Mouse (Mus musculus): ENCODE data around the gene Iba57. TPM values are rescaled to one million over a fixed set of nuclear protein-coding genes. Genes with fewer than 3 reads are reported as not detected.
A peak's percentile ranks its signal among the peaks of the same experiment; 100 is the strongest.
"Not testable (repeated sequence)": the region's sequence is repeated elsewhere in the genome, so short reads cannot be mapped to it uniquely, and the experiment has no call there.

Gene Iba57
- polyA plus RNA-seq (2016; fragmentation: Nextera tagmentation; extraction: Ambion mirVana) = 7.8 and 9.2 TPM in 2 replicates

DNA sequence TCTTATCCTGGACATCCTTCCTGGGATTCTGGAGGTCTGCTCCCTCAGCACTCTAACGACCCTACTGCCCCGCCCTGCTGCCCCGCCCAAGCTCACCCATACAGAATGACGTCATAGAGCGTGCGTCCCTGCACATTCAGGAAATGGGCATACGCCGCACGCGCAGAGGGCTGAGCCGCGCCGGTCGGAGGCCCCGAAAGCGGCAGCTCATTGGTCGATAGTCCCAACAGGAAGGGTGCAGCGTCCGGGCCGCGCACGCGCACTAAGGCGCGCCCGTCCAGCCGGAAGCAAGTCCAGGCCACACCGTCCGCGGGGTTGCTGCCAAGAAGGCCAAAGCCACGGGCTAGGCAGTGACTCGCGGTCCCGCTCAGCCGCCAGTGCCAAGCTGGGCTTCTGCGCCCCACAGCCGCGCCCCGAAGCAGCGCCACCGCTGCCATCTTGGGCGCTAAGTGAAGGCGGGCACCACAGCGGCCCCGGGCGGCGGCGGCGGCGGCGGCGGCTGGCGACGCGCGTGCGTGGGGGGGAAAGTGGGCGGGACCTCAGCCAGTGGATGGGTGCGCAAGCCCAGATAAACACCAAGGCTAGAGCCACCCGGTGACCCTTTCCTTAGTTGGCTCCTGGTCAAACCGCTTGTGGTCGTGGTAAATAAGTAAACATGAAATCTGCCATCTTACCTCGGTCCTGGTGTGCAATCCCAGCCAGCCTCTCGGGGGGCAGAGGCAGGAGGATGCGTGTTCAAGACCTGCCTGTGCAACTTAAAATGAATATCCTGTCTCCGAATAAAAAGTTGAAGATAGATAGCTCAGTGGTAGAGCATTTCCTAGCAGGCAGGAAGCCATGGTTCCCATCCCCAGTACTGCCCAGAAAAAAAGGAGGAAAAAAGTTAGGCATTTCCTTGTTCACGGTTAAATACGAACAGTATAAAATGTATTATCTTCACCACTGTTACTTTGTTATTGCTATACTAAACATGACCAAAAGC is at the start of gene Iba57:
TSS of gene Iba57 (minus strand) at position 485 of the 982 bp plus-strand sequence.
- no peaks in the 10 kb centered on the region for H3K9me3 ChIP-seq
- peak within 1 kb of the TSS; percentile 99 for H3K27ac ChIP-seq
- peak within 1 kb of the TSS; percentile 84 for H3K4me3 ChIP-seq
- peak; percentile 100 for DNase-seq (ENCODE audit: low spot score)
- peaks cover 36% of the 10 kb centered on the region for H3K4me1 ChIP-seq
- WGBS = 3% methylated on average over 68 of the region's 68 CpGs
- no peaks in the 10 kb centered on the region for H3K27me3 ChIP-seq (ENCODE audit: insufficient read depth, poor library complexity, severe bottlenecking)
- peaks cover 10% of the 10 kb centered on the region; the same call in 1 of the 2 replicates for H3K36me3 ChIP-seq

DNA sequence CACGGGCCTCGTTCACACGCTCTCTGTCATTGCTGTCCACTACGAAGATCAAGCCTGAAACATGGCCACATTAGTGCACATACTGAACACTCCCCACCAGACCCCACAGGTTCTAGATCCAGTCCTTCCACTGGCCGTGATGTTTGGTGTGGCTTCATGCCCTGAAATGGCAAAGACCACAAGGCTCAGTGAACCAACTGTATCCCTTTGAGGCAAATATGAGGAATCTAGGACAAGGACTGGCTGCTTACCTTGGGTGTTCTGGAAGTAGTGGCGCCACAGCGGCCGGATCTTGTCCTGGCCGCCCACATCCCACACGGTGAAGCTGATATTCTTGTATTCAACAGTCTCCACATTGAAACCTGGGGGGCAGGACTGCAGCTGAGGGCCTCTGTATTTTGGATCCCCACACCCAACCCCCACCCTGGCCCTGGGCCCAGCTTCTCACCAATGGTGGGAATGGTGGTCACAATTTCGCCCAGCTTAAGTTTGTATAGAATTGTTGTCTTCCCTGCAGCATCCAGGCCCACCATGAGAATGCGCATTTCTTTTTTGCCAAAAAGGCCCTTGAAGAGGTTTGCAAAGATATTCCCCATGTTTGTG is 49.5 kb upstream of the Iba57 start:
- 93% methylated on average over 12 of the region's 12 CpGs for WGBS
- H3K9me3 ChIP-seq = no peaks in the 10 kb centered on the region
- H3K27me3 ChIP-seq (ENCODE audit: insufficient read depth, poor library complexity, severe bottlenecking) = no peaks in the 10 kb centered on the region
- no peak for DNase-seq (ENCODE audit: low spot score)
- H3K4me1 ChIP-seq = peaks cover 29% of the 10 kb centered on the region
- no peak overlapping the region for H3K4me3 ChIP-seq
- no peak overlapping the region for H3K27ac ChIP-seq
- H3K36me3 ChIP-seq = peaks cover 62% of the 10 kb centered on the region

DNA sequence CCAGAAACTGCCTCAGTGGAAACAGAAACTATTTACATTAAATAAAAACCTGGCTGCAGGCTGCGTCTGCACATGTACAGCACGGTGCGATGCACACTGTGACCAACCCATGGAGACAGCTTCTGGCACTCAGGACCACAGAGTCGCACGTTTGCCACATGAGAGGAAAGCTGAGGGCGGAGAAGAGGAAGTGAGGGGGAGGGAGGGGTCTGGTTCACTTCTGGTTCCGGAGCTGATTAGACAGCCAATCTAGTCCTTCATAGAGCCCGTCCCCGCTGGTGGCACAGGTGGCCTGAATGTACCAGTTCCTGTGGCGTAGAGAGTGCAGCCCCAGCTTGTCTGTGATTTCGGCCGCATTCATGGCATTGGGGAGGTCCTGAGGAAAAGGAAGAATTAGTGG is 48.8 kb upstream of the Iba57 start:
- 80% methylated on average over 12 of the region's 12 CpGs for WGBS
- DNase-seq (ENCODE audit: low spot score); H3K9me3 ChIP-seq; H3K27ac ChIP-seq; H3K4me3 ChIP-seq; H3K27me3 ChIP-seq (ENCODE audit: insufficient read depth, poor library complexity, severe bottlenecking): not testable (repeated sequence)
- H3K4me1 ChIP-seq = peaks cover 24% of the 10 kb centered on the region
- peaks cover 59% of the 10 kb centered on the region for H3K36me3 ChIP-seq

DNA sequence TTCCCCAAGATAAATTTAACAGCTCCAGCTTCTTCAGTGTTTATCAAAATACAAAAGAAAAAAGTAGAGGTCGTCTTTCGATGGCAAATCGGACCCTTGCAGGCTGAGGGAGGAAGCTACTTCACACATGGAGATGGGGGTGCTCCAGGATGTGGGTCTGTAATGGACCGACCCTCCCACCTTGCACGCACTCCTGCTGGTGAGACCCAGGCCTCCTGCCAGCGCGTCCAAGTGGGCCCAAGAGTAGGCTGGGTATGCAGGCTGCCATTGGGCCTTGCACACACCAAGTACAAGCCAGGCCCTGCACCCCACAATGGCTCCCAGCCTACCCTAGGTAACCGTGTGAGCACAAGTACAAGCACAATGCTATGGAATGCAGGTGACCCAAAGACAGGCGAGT is 48.0 kb upstream of the Iba57 start:
- Histone ChIP-seq H3K4me1 (peaks cover 19% of the 10 kb centered on the region), H3K36me3 (peaks cover 66% of the 10 kb centered on the region)
- not testable (repeated sequence) for DNase-seq (ENCODE audit: low spot score); H3K27me3 ChIP-seq (ENCODE audit: insufficient read depth, poor library complexity, severe bottlenecking); H3K27ac ChIP-seq; H3K4me3 ChIP-seq; H3K9me3 ChIP-seq
- 88% methylated on average over 9 of the region's 9 CpGs for WGBS

DNA sequence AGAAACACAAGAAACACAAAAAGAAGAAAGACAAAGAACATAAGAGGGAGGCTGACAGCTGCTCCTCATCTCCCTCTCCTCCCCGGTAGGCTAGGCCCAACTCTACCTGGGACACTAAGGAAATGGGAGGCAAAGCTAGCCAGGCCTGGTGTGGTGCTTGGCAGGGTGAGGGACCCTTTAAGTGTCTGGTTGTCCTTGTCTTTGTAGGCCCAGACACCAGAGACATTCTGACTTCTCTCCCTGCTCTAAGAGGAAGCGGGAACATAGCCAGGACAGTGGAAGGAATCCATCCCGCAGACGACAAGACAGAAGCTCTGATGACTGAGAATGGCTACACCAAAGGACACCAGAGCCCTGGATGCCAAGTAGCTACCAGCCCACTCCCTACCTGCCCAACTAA is 46.5 kb upstream of the Iba57 start:
- 87% methylated on average over 4 of the region's 4 CpGs for WGBS
- Histone ChIP-seq H3K27me3 (ENCODE audit: insufficient read depth, poor library complexity, severe bottlenecking) (no peaks in the 10 kb centered on the region), H3K27ac (no peak overlapping the region), H3K4me3 (no peak overlapping the region), H3K9me3 (no peaks in the 10 kb centered on the region), H3K4me1 (peaks cover 19% of the 10 kb centered on the region), H3K36me3 (peaks cover 74% of the 10 kb centered on the region)
- no peak for DNase-seq (ENCODE audit: low spot score)

DNA sequence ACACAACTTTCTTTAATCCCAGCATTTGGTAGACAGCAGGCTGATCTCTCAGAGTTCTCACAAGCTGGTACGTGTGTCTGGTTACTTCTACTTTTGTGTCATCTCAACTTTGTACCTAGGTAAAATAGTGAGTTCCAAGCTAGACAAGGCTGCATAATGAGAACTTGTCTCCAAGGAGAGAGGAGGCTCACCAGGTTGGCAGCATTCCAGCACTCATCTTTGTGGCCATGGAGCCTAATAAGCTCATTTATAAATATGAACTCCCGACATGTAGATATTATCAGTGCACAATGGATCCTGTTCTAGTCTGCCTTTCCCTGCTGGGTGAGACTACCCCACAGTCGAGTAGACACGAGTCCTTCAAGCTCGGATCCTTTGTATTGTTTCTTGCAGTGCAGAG is 46.0 kb upstream of the Iba57 start:
- 77% methylated on average over 5 of the region's 5 CpGs for WGBS

DNA sequence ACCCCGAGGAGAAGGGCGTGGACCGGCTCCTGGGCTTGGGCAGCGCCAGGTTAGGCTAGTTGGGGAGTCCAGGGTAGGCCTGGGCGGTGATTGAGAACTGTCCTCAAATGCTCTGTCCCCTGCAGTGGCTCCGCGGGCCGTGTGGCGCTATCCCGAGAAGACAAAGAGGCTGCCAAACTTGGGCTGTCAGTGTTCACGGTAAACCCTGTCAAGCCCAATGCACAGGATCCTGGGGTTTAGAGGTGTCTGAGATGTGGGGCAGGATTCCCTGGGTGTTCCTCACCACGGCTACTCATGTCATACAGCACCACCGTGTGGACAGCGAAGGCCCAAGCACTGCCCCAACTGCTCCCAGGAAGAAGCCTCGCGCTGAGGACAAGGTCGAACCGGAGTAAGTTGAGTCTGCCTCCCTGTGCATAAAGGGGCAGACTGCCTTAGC is 45.5 kb upstream of the Iba57 start:
- peaks cover 78% of the 10 kb centered on the region for H3K36me3 ChIP-seq
- WGBS = 7% methylated on average over 18 of the region's 18 CpGs

More for the DNA sequence above, 46.0 kb upstream of the Iba57 start:
- no peaks in the 10 kb centered on the region for H3K27me3 ChIP-seq (ENCODE audit: insufficient read depth, poor library complexity, severe bottlenecking)
- DNase-seq (ENCODE audit: low spot score) = no peak
- H3K36me3 ChIP-seq = peaks cover 78% of the 10 kb centered on the region
- peaks cover 19% of the 10 kb centered on the region for H3K4me1 ChIP-seq
- no peaks in the 10 kb centered on the region for H3K9me3 ChIP-seq
- no peak overlapping the region for H3K27ac ChIP-seq
- peak overlapping the region; percentile 90 for H3K4me3 ChIP-seq

DNA sequence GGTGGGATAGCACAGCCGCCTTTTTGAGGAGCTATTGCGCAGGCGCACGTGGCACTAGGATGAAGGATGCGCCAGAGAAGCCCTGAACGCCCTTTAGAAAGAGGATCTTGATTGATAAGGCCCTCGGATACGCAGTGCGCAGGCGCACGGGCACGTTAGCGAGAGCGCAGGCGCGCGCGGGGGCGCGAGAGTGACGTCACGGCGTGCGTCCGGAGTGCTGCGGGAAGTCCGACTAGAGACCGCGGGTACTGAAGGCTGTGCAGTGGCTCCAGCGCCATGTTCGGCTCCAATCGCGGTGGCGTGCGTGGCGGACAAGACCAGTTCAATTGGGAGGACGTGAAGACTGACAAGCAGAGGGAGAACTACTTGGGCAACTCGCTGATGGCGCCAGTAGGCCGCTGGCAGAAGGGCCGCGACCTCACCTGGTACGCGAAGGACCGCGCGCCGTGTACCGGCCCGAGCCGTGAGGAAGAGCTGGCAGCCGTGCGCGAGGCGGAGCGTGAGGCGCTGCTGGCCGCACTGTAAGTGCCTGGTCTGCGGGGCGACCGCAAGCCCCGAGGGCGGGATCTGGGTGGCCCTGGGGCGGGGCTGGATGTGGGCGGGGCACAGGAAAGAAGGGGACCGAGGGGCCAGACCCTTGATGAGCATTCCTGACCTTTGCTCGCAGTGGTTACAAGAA is 44.8 kb upstream of the Iba57 start, which contains the start of gene 2310033P09Rik:
TSS of gene 2310033P09Rik (plus strand) at position 169 of the 679 bp plus-strand sequence.
- H3K36me3 ChIP-seq = peaks cover 76% of the 10 kb centered on the region
- WGBS = under 1% methylated on average over 66 of the region's 67 CpGs
- H3K4me1 ChIP-seq = peaks cover 19% of the 10 kb centered on the region
- H3K27me3 ChIP-seq (ENCODE audit: insufficient read depth, poor library complexity, severe bottlenecking) = no peaks in the 10 kb centered on the region
- H3K27ac ChIP-seq = peak within 1 kb of the TSS; percentile 95
- no peaks in the 10 kb centered on the region for H3K9me3 ChIP-seq
- H3K4me3 ChIP-seq = peak within 1 kb of the TSS; percentile 90
- DNase-seq (ENCODE audit: low spot score) = peak; percentile 97

More for the DNA sequence above, 45.5 kb upstream of the Iba57 start:
- peak overlapping the region; percentile 90 for H3K4me3 ChIP-seq
- peaks cover 19% of the 10 kb centered on the region for H3K4me1 ChIP-seq
- H3K27me3 ChIP-seq (ENCODE audit: insufficient read depth, poor library complexity, severe bottlenecking) = no peaks in the 10 kb centered on the region
- DNase-seq (ENCODE audit: low spot score) = peak; percentile 92
- peak overlapping the region; percentile 95 for H3K27ac ChIP-seq
- no peaks in the 10 kb centered on the region for H3K9me3 ChIP-seq

DNA sequence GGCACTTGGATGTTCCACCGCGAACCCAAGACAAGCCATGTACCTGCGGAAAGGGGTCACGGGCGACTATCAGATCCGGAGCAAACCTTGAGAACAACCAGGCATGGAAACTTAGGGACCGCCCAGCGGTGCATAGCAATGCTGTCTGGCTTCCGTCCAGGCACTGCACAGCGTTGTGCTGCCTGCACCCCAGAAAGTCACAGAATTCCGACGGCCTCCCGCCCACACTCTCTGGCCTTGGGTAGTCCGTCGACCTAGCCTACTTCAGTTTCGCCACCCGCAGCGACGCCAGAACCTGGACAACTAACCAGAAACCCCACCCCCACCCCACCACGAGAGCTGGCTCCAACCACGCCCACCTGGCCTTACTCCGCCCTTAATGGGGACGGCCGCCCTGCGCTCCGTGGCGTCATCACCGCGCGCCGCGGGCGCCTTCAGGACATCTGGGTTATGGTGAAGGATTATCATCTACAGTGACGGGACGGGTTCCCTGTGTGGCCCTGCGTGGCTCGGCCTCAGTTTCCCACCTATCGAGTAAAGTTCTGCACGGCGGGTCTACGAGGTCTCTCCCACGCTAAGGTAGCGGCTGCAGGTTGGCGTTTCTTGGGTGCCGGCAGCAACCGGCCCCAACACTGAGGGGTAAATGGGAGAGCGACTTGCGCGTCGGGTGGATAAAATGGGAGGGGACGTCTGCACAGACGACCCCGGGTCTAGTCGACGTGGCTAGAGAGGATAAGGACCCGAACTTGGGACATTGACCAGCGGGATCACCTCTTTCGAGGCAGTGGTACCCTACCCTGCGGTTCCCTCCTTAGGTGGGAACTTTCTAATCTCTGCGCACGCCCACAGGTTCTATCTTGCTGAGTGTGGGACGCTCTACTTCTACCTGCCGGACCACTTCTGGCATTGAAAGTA is 38.8 kb upstream of the Iba57 start, which contains the start of gene Mrpl55:
TSS of gene Mrpl55 (plus strand) at position 406 of the 915 bp plus-strand sequence.
- Histone ChIP-seq H3K36me3 (peaks cover 51% of the 10 kb centered on the region), H3K27ac (peak within 1 kb of the TSS; percentile 90), H3K4me3 (peak within 1 kb of the TSS; percentile 93), H3K27me3 (ENCODE audit: insufficient read depth, poor library complexity, severe bottlenecking) (no peaks in the 10 kb centered on the region), H3K9me3 (no peaks in the 10 kb centered on the region), H3K4me1 (peaks cover 12% of the 10 kb centered on the region)
- WGBS = under 1% methylated on average over 63 of the region's 63 CpGs
- DNase-seq (ENCODE audit: low spot score) = peak; percentile 97

DNA sequence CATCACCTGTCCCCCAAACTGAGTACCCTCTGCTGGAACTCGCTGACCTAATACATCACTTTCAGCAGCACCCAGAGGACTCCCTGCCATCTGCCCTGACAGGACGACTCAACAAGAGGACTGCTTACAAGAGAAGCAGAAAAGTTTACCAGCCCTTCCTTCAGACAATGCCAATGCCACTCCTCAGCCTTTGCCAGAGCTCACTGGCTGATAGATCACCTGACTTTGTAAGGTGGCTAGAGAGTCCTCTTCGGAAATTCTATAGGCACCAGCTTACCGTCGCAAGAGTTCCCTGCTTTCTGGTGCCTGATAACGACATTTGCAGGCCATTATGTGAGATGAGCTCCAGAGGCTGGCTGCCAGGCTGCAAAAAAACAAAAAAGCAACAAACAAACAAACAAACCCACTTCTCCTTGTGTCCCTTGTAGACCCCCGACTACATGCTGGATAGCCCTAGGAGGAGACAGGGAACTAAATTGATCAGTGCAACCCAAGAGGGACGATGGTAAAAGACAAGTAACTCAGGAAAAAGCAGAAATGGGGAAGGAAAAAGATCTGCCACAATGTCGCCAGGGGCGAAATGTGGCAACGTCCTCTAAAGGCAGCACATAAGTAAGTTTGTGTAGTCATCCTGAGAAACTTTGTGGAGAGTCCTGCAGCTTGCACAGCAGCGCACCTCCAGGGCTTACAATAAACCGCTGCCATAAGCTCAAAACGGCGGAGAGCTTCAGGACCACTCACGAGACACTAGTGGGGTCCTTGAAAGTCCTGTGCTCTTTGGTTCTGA is 37.9 kb upstream of the Iba57 start:
- DNase-seq (ENCODE audit: low spot score) = no peak
- WGBS = 28% methylated on average over 16 of the region's 16 CpGs

DNA sequence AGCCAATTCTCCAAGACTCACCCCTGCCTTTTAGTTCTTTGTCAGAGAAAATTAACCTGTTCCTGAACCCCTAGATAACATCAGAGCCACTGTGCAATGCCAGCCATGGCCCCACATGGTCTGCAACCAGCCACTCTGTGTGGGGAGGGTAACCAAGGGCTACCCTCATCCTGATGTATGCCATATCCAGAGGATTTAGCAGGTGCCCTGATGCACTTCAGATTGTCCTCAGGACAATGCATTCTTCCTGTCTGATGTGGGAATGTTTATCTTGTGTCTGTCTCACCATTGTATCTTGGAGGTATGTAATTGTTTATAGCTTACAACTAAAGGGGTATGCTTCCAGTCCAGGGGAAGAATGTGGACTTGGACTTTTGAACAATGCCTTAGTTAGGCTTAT is 32.7 kb upstream of the Iba57 start:
- H3K4me3 ChIP-seq = no peak overlapping the region
- no peaks in the 10 kb centered on the region; the same call in 1 of the 2 replicates for H3K27me3 ChIP-seq (ENCODE audit: insufficient read depth, poor library complexity, severe bottlenecking)
- peaks cover 6% of the 10 kb centered on the region for H3K4me1 ChIP-seq
- H3K9me3 ChIP-seq = no peaks in the 10 kb centered on the region
- H3K27ac ChIP-seq = no peak overlapping the region
- peaks cover 18% of the 10 kb centered on the region; the same call in 1 of the 2 replicates for H3K36me3 ChIP-seq
- no peak for DNase-seq (ENCODE audit: low spot score)

More for the DNA sequence above, 37.9 kb upstream of the Iba57 start:
- Histone ChIP-seq H3K27me3 (ENCODE audit: insufficient read depth, poor library complexity, severe bottlenecking) (no peaks in the 10 kb centered on the region), H3K4me1 (peaks cover 12% of the 10 kb centered on the region), H3K36me3 (peaks cover 42% of the 10 kb centered on the region), H3K27ac (peak overlapping the region; percentile 90), H3K4me3 (peak overlapping the region; percentile 93), H3K9me3 (no peaks in the 10 kb centered on the region)
